Mouse (Mus musculus) liver, postnatal 0 days (tissue): ENCODE results near the gene Stk10.

Source experiments
- CTCF ChIP-seq: sonication (generic); IDR thresholded peaks from 2 replicates; pipeline ENCODE4 v1.5.1; 2016; ENCODE audit warnings: antibody characterized with exemption, low read depth
- EP300 ChIP-seq: IDR thresholded peaks from 2 replicates; pipeline ENCODE4 v1.6.1; 2016; ENCODE audit warnings: antibody characterized with exemption, low read depth, mild to moderate bottlenecking

GRCm38 (mm10) chr11:32533482-32534261, 567 bp downstream of the Stk10 start:
- TF ChIP-seq CTCF: no peak
- TF ChIP-seq EP300: no peak
